Comparison of ENCODE assay signal across 9 mouse cellular contexts in the genomic region with DNA sequence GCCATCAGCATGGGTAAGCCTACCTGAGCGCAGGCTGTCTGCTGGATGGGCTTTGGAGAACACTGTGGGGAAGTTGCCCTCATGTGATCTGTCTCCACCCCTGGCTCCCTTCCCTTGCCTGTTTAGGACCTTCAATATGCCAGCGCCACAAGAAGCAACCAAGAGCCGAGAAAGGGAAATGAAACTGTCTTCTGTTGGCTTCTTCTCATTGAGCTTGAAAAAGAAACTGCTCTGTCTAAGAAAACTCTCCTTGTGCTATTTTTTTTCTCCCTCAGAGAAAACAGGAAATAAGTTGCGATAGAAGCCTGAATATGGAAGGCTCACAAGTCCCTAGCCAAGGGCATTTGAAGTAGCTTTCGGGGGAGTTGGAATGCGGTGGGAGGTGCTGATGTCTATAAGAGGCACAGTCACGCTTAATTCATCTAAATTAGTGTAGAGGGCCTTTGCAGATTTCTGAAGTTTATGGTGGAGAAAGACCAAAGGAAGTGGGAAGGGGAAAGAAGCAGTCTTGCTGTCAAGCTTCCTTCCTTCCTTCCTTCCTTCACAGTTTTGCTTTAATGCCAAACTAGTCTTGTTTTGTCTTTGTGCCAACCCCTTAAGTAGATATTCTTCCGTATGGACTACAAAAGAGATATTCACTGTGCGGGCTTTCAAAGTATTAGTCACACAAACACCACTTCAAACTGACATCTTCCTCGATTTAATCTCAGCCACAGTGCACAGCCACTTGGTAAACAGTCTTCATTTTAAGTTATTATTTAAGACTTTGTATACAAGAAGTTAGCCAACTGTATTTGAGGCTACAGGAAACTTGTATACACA. TPM values are rescaled to one million over a fixed set of nuclear protein-coding genes. Genes with fewer than 3 reads are reported as not detected.
DNase-seq lines count a peak whose midpoint lies in the region; ATAC-seq and TF ChIP-seq lines count a peak whose summit lies in the region.
"Had no signal": no experiment of that assay in that cellular context is flagged by ENCODE, and none has a peak within 500 bp of the region (broad histone marks: within the 10 kb centered on the region; RNA-seq: fewer than 3 reads in every experiment).

No protein-coding gene starts in this region.

- no peaks in the 10 kb centered on the region for H3K27me3 ChIP-seq in kidney, postnatal 0 days (ENCODE audit: insufficient read depth, low read length)

- H3K4me3 ChIP-seq in kidney, postnatal 0 days (replicated peaks; ENCODE audit: low read depth, low read length) = no peak overlapping the region

- peak overlapping the region; percentile 83 for H3K27ac ChIP-seq in kidney, postnatal 0 days

- WGBS in kidney, postnatal 0 days = 38% methylated on average over 10 of the region's 10 CpGs

- peak; percentile 89 for ATAC-seq in granulocyte monocyte progenitor cell, adult 5-6 weeks (replicated peaks; ENCODE audit: poor library complexity, severe bottlenecking)
- peak; percentile 36; the same call in 1 of the 2 replicates for ATAC-seq in kidney, postnatal 0 days (replicated peaks; ENCODE audit: low FRiP score, low read depth)

- no peaks in the 10 kb centered on the region for H3K36me3 ChIP-seq in kidney, postnatal 0 days (ENCODE audit: insufficient read depth, low read length)

- H3K4me2 ChIP-seq in kidney, postnatal 0 days (ENCODE audit: low read length) = peak overlapping the region; percentile 27

- H3K4me1 ChIP-seq in kidney, postnatal 0 days (replicated peaks; ENCODE audit: insufficient read depth, low read length) = no peaks in the 10 kb centered on the region; the same call in 1 of the 2 replicates

- H3K9me3 ChIP-seq in kidney, postnatal 0 days (replicated peaks; ENCODE audit: low read length) = no peaks in the 10 kb centered on the region

- no peak overlapping the region for H3K9ac ChIP-seq in kidney, postnatal 0 days (ENCODE audit: low read depth, low read length)

- DNase-seq in adrenal gland, adult 8-10 months = peak; percentile 18
- no peak for DNase-seq in adrenal gland, postnatal 4 days (ENCODE audit: low spot score in 2 of 2)
- DNase-seq in 3T3-L1 (ENCODE audit: low read depth, low spot score) = peak; percentile 19
- DNase-seq in kidney, postnatal 0 days (ENCODE audit: low spot score) = peak; percentile 89
- DNase-seq in naive thymus-derived CD4-positive, alpha-beta T cell, adult 2 months (ENCODE audit: low read depth) = peak; percentile 69
- no peak for DNase-seq in urinary bladder, postnatal 14 days (ENCODE audit: low spot score)
- no peak for DNase-seq in testis, postnatal 14 days (ENCODE audit: low spot score)

- no peak for TF ChIP-seq CTCF in kidney, postnatal 0 days (IDR thresholded peaks at IDR 0.05; ENCODE audit: low read depth)

RNA-seq across cellular contexts. Expression of a gene that starts 18.3 kb away (rescaled TPM):
- total RNA-seq in adrenal gland, adult 8-10 months (2022) = 1 to 10 TPM in 3 of 4 experiments, under 1 TPM in 1; 0.98 to 3.4 (median 2.0) TPM
- 1 to 10 TPM in 1 of 2 experiments, under 1 TPM in 1; 0.92 to 1.4 TPM for total RNA-seq in adrenal gland, postnatal 4 days (2021)
- total RNA-seq in granulocyte monocyte progenitor cell, adult 5-6 weeks (2014; fragmentation: Nextera tagmentation) = 0.30 and 0.47 TPM in 2 replicates
- 0.05 TPM in 1 of 2 replicates, not detected in the other for total RNA-seq in granulocyte monocyte progenitor cell, adult 5-6 weeks (2017)
- polyA plus RNA-seq in kidney, postnatal 0 days (2015; fragmentation: Nextera tagmentation; extraction: Ambion mirVana) = 0.86 and 0.88 TPM in 2 replicates
- polyA plus RNA-seq: C2C12 had no signal

RNA-seq across cellular contexts. Expression of a gene that starts 33.7 kb away (rescaled TPM):
- 1 to 10 TPM; 1.2 to 4.8 (median 2.4) TPM for total RNA-seq in adrenal gland, adult 8-10 months (2022)
- total RNA-seq in adrenal gland, postnatal 4 days (2021) = 1 to 10 TPM; 6.6 to 6.9 TPM
- total RNA-seq in granulocyte monocyte progenitor cell, adult 5-6 weeks (2014; fragmentation: Nextera tagmentation) = not detected in 2 replicates
- total RNA-seq in granulocyte monocyte progenitor cell, adult 5-6 weeks (2017) = not detected in 2 replicates
- polyA plus RNA-seq in kidney, postnatal 0 days (2015; fragmentation: Nextera tagmentation; extraction: Ambion mirVana) = 1.2 and 1.6 TPM in 2 replicates
- polyA plus RNA-seq: C2C12 had no signal

RNA-seq across cellular contexts. Expression of a gene that starts 34.0 kb away (rescaled TPM):
- total RNA-seq in adrenal gland, adult 8-10 months (2022) = not detected
- total RNA-seq in adrenal gland, postnatal 4 days (2021) = not detected
- total RNA-seq in granulocyte monocyte progenitor cell, adult 5-6 weeks (2014; fragmentation: Nextera tagmentation) = not detected in 2 replicates
- total RNA-seq in granulocyte monocyte progenitor cell, adult 5-6 weeks (2017) = not detected in 2 replicates
- 0.20 and 0.53 TPM in 2 replicates for polyA plus RNA-seq in kidney, postnatal 0 days (2015; fragmentation: Nextera tagmentation; extraction: Ambion mirVana)
- polyA plus RNA-seq: C2C12 had no signal

Comparison
In these comparisons a context has a peak if more than half of its experiments do, and no peak if none do; other contexts are left out.
1. DNase-seq: peak in adrenal gland, adult 8-10 months (single experiment), 3T3-L1 (single experiment), kidney, postnatal 0 days (single experiment) and naive thymus-derived CD4-positive, alpha-beta T cell, adult 2 months (single experiment); none in adrenal gland, postnatal 4 days (0 of 2), urinary bladder, postnatal 14 days (single experiment) and testis, postnatal 14 days (single experiment).